Mouse (Mus musculus) intestine, postnatal 0 days (tissue): ENCODE data around the gene Atp13a4. TPM values are rescaled to one million over a fixed set of nuclear protein-coding genes. Genes with fewer than 3 reads are reported as not detected.

Source experiments
- ATAC-seq: fragments of 200-750 bp; cut with Nextera tagmentation; 2 replicates; pipeline ENCODE4 v1.8.0; 2017; ENCODE audit warnings: mild to moderate bottlenecking, moderate TSS enrichment, moderate library complexity
- H3K27ac ChIP-seq: fragments of 300-500 bp; sonication (generic); 2 replicates; pipeline ENCODE4 v1.5.1; 2014; ENCODE audit warnings: mild to moderate bottlenecking, low read depth, low read length, moderate library complexity
- H3K27me3 ChIP-seq: fragments of 300-500 bp; sonication (generic); replicated peaks from 2 replicates; pipeline ENCODE4 v1.6.1; 2014; ENCODE audit warnings: low read length, mixed read lengths; ENCODE audit not compliant: control insufficient read depth, insufficient read depth
- H3K36me3 ChIP-seq: fragments of 300-500 bp; sonication (generic); 2 replicates; pipeline ENCODE4 v1.6.1; 2014; ENCODE audit warnings: mild to moderate bottlenecking, moderate library complexity; ENCODE audit not compliant: control insufficient read depth, insufficient read depth
- H3K4me1 ChIP-seq: fragments of 300-500 bp; sonication (generic); replicated peaks from 2 replicates; pipeline ENCODE4 v1.6.1; 2014; ENCODE audit warnings: antibody characterized with exemption, low read length, mixed read lengths; ENCODE audit not compliant: control insufficient read depth, insufficient read depth
- H3K4me2 ChIP-seq: fragments of 300-500 bp; sonication (generic); replicated peaks from 2 replicates; pipeline ENCODE4 v1.6.1; 2014; ENCODE audit warnings: low read depth, mild to moderate bottlenecking, moderate library complexity
- H3K4me3 ChIP-seq: fragments of 300-500 bp; sonication (generic); 2 replicates; pipeline ENCODE4 v1.5.1; 2014; ENCODE audit warnings: low read depth, low read length
- H3K9ac ChIP-seq: fragments of 300-500 bp; sonication (generic); 2 replicates; pipeline ENCODE4 v1.6.1; 2014; ENCODE audit warnings: mild to moderate bottlenecking, low read depth, low read length
- H3K9me3 ChIP-seq: fragments of 300-500 bp; sonication (generic); 2 replicates; pipeline ENCODE4 v1.6.1; 2016; ENCODE audit warnings: mixed run types; ENCODE audit not compliant: control insufficient read depth
- CTCF ChIP-seq: sonication (generic); IDR thresholded peaks from 2 replicates; pipeline ENCODE4 v1.5.1; 2016; ENCODE audit warnings: low read depth, mild to moderate bottlenecking, control low read depth, antibody characterized with exemption, moderate library complexity
- WGBS: fragments of 180-500 bp; shearing (Covaris S2); extraction: QIAGEN DNeasy Blood & Tissue Kit; methylation state at CpG from one replicate; pipeline ENCODE4 v1.1.7; 2014; 5-methylcytosine and 5-hydroxymethylcytosine counted together
- polyA plus RNA-seq: library from polyadenylated mRNA; unstranded; fragments of >200 nt; fragmentation: Nextera tagmentation; extraction: Ambion mirVana; gene quantifications from 2 replicates; pipeline ENCODE4 v1.2.1, GENCODE M21; 2015

Atp13a4 gene
- polyA plus RNA-seq, 1 experiment from 2014 or later = not detected

- Histone ChIP-seq H3K27ac (no peak overlapping the region), H3K4me3 (no peak overlapping the region), H3K27me3 (no peaks in the 10 kb centered on the region), H3K36me3 (no peaks in the 10 kb centered on the region), H3K4me2 (no peak overlapping the region), H3K4me1 (no peaks in the 10 kb centered on the region), H3K9me3 (no peaks in the 10 kb centered on the region), H3K9ac (no peak overlapping the region)
- no peak for TF ChIP-seq CTCF
- ATAC-seq = no peak
- 78% methylated on average over 6 of the region's 6 CpGs for WGBS
These were observed 129.8 kb downstream of the Atp13a4 start for GRCm38 (mm10) chr16:29414822-29415221.

GRCm38 (mm10) chr16:29407319-29407718 is 137.3 kb downstream of the Atp13a4 start:
- H3K36me3 ChIP-seq = no peaks in the 10 kb centered on the region
- no peak overlapping the region for H3K4me3 ChIP-seq
- H3K9me3 ChIP-seq = no peaks in the 10 kb centered on the region
- 95% methylated on average over 10 of the region's 10 CpGs for WGBS
- H3K27ac ChIP-seq = no peak overlapping the region
- H3K27me3 ChIP-seq = no peaks in the 10 kb centered on the region
- TF ChIP-seq CTCF = no peak
- H3K4me2 ChIP-seq = no peak overlapping the region
- H3K4me1 ChIP-seq = no peaks in the 10 kb centered on the region
- ATAC-seq = no peak
- no peak overlapping the region for H3K9ac ChIP-seq

GRCm38 (mm10) chr16:29399079-29399478 is 145.6 kb downstream of the Atp13a4 start:
- no peaks in the 10 kb centered on the region for H3K4me1 ChIP-seq
- H3K27me3 ChIP-seq = no peaks in the 10 kb centered on the region
- no peak overlapping the region for H3K4me2 ChIP-seq
- H3K4me3 ChIP-seq = no peak overlapping the region
- H3K27ac ChIP-seq = no peak overlapping the region
- H3K9ac ChIP-seq = no peak overlapping the region
- no peak for TF ChIP-seq CTCF
- ATAC-seq = no peak
- H3K9me3 ChIP-seq = no peaks in the 10 kb centered on the region
- WGBS = 79% methylated on average over 2 of the region's 2 CpGs
- no peaks in the 10 kb centered on the region for H3K36me3 ChIP-seq

- no peak for ATAC-seq
- no peaks in the 10 kb centered on the region for H3K27me3 ChIP-seq
- H3K27ac ChIP-seq = no peak overlapping the region
- WGBS = 82% methylated on average over 4 of the region's 4 CpGs
- no peaks in the 10 kb centered on the region for H3K4me1 ChIP-seq
- no peaks in the 10 kb centered on the region for H3K36me3 ChIP-seq
- H3K9ac ChIP-seq = no peak overlapping the region
- no peak overlapping the region for H3K4me2 ChIP-seq
- H3K4me3 ChIP-seq = no peak overlapping the region
- TF ChIP-seq CTCF = no peak
- H3K9me3 ChIP-seq = no peaks in the 10 kb centered on the region
These were observed 159.9 kb downstream of the Atp13a4 start for GRCm38 (mm10) chr16:29384781-29385180.

- Histone ChIP-seq H3K36me3 (no peaks in the 10 kb centered on the region), H3K27ac (no peak within 1 kb of the TSS), H3K4me3 (no peak within 1 kb of the TSS), H3K27me3 (no peaks in the 10 kb centered on the region), H3K9ac (no peak within 1 kb of the TSS), H3K4me1 (no peaks in the 10 kb centered on the region), H3K4me2 (no peak within 1 kb of the TSS), H3K9me3 (no peaks in the 10 kb centered on the region)
- TF ChIP-seq CTCF = no peak
- WGBS = 48% methylated on average over 4 of the region's 4 CpGs
- ATAC-seq = no peak
These were observed 166.2 kb downstream of the Atp13a4 start, which contains the start of gene Atp13a5 for GRCm38 (mm10) chr16:29378458-29378857. Gene Atp13a5, minus strand, starts transcription at chr16:29378732.

GRCm38 (mm10) chr16:29374636-29375035 is 170.0 kb downstream of the Atp13a4 start:
- H3K4me1 ChIP-seq = no peaks in the 10 kb centered on the region
- H3K27me3 ChIP-seq = no peaks in the 10 kb centered on the region
- no peaks in the 10 kb centered on the region for H3K36me3 ChIP-seq
- H3K27ac ChIP-seq = no peak overlapping the region
- no peak overlapping the region for H3K4me2 ChIP-seq
- 88% methylated on average over 8 of the region's 8 CpGs for WGBS
- no peak for TF ChIP-seq CTCF
- no peaks in the 10 kb centered on the region for H3K9me3 ChIP-seq
- no peak for ATAC-seq
- H3K9ac ChIP-seq = no peak overlapping the region
- no peak overlapping the region for H3K4me3 ChIP-seq

Other genes with a start within 250 kb of the Atp13a4 start
- gene Atp13a5, start 166.1 kb downstream of the Atp13a4 start, polyA plus RNA-seq = not detected in 2 replicates
- 21.2 and 21.9 TPM in 2 replicates for gene Opa1, start 34.5 kb upstream of the Atp13a4 start, polyA plus RNA-seq